Mouse (Mus musculus) liver, embryonic 14.5 days (tissue): ENCODE measurements at regions not wholly inside any gene's neighbourhood (a gene's known extent, or its start where the extent isn't known, plus 50 kb on each side); places are given as distances from the start of the nearest gene placed in this dataset.

Experiments
- CTCF ChIP-seq: IDR thresholded peaks from 2 replicates; pipeline ENCODE4 v1.5.1; 2016; ENCODE audit warnings: antibody characterized with exemption, low read depth, control low read depth
- EP300 ChIP-seq: IDR thresholded peaks from 2 replicates; pipeline ENCODE4 v1.6.1; 2016; ENCODE audit warnings: antibody characterized with exemption, low read depth

- no peak for TF ChIP-seq CTCF
- no peak for TF ChIP-seq EP300
Observed at GRCm38 (mm10) chr2:51429716-51430115, 197.6 kb upstream of the Tas2r134 start.
